Mouse (Mus musculus) B cell, adult (primary cell): Measurements from ENCODE around the gene Mical3. TPM values are rescaled to one million over a fixed set of nuclear protein-coding genes. Genes with fewer than 3 reads are reported as not detected.

Experiments
- total RNA-seq: library from RNA; stranded (reverse); gene quantifications from 4 replicates; pipeline ENCODE4 v1.2.4, GENCODE M21; 2023; ENCODE audit not compliant: inconsistent age

The Mical3 gene
- total RNA-seq = 20.2 to 28.5 TPM (median 26.1 TPM) in 4 replicates

DNA sequence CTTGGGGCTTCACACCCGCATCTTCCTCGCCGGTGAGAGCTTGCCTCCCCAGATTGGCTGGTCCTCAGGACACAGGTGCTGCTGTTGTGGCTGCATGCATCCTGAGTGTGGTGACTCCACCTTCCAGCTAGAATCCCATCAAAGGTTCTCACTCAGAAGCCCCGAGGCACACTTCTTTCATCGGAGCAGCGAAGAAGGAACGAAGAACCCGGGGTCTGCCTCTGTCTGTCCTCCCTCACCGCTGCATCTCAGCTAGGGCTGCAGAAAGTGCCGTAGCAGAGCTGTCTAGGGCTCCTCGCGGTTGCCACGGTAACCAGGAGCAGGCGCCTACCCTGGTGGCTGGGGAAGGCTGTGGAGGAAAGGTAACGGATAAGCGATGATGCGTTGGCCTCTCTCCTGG lies at the start of gene Mical3:
Mical3 (minus strand) TSS at position 227 of the 400 bp plus-strand sequence.

GRCm38 (mm10) chr6:120916074-120916971 lies 214.5 kb downstream of the Mical3 start, which contains the start of gene Bid:
Bid (minus strand) TSS chr6:120916853.

Other genes with a start within 250 kb of the Mical3 start
- 51.0 to 60.1 TPM (median 54.8 TPM) in 4 replicates for gene Bid, start 214.1 kb downstream of the Mical3 start, total RNA-seq
- 6.8 to 8.1 TPM (median 7.7 TPM) in 4 replicates for gene Pex26, start 52.7 kb upstream of the Mical3 start, total RNA-seq
- not detected in 4 replicates for gene Tuba8, start 79.7 kb upstream of the Mical3 start, total RNA-seq
- gene Usp18, start 114.9 kb upstream of the Mical3 start, total RNA-seq = 3.3 to 13.0 TPM (median 9.0 TPM) in 4 replicates
- 0.21 to 0.35 TPM in 2 of 4 replicates, not detected in the others for gene Slc6a13, start 169.2 kb upstream of the Mical3 start, total RNA-seq
- gene Slc6a12, start 212.1 kb upstream of the Mical3 start, total RNA-seq = 0.61 TPM in 1 of 4 replicates, not detected in the others